Mouse (Mus musculus) thymus, adult 2 months (tissue): ENCODE results near the gene Iqch.

ENCODE experiments used
- CTCF ChIP-seq: fragments of 200-500 bp; IDR thresholded peaks from 2 replicates; pipeline ENCODE4 v1.5.1; 2012; ENCODE audit warnings: mild to moderate bottlenecking, control low read depth, low read length, moderate library complexity, borderline replicate concordance; ENCODE audit not compliant: control insufficient read depth, poor library complexity, insufficient read depth; ENCODE audit errors: extremely low read depth
- POLR2A ChIP-seq: fragments of 200-500 bp; IDR thresholded peaks from 2 replicates; pipeline ENCODE4 v1.6.1; 2012; ENCODE audit warnings: mild to moderate bottlenecking, low read length, control low read depth, moderate library complexity; ENCODE audit not compliant: control insufficient read depth, poor library complexity, insufficient read depth; ENCODE audit errors: extremely low read depth

DNA sequence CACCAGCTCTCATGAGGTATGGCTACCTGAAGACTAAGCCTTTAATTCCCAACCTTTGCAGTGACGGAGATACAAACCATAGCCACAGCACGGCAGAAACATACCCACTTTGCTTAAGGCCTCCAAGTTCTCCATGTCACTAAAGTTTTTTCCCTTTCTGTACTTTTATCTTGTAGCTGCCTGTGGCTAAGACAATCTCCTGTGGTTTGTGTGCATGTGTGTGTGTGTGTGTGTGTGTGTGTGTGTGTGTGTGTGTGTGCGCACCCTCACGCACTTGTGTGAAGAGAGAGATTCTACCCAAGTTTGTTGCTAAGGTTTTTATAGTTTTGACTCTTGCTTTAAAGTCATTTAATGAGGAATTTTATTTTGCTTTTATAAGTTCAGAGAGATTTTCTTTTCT, 219.5 kb downstream of the Iqch start:
- TF ChIP-seq POLR2A (no peak), CTCF (no peak)
